Mouse (Mus musculus): ENCODE measurements around the gene 1700019D03Rik.

GRCm38 (mm10) chr1:52960191-52960590, 59.8 kb downstream of the 1700019D03Rik start:
- TF ChIP-seq GATA1 (IDR thresholded peaks at IDR 0.05; ENCODE audit: borderline replicate concordance, low read length) (no peak), FLI1 (IDR thresholded peaks at IDR 0.05; ENCODE audit: low read length) (no peak)

Measured in megakaryocyte, embryonic 14.5 days (primary cell).